Mouse (Mus musculus) right cerebral cortex, adult 2 months (tissue): ENCODE results near the gene Sgo2b.
"Not testable (repeated sequence)": the region's sequence is repeated elsewhere in the genome, so short reads cannot be mapped to it uniquely, and the experiment has no call there.

Experiments
- DNase-seq, 2 experiments: peaks; one replicate each; pipeline ENCODE4 v3.0.0; 2021 to 2022; ENCODE audit warnings: low spot score in 2 of 2

Gene Sgo2b

GRCm38 (mm10) chr8:63951626-63952377 is at the start of gene Sgo2b:
Gene Sgo2b (minus strand): TSS chr8:63952248.
- DNase-seq, result peak; percentile 2 to 6

DNA sequence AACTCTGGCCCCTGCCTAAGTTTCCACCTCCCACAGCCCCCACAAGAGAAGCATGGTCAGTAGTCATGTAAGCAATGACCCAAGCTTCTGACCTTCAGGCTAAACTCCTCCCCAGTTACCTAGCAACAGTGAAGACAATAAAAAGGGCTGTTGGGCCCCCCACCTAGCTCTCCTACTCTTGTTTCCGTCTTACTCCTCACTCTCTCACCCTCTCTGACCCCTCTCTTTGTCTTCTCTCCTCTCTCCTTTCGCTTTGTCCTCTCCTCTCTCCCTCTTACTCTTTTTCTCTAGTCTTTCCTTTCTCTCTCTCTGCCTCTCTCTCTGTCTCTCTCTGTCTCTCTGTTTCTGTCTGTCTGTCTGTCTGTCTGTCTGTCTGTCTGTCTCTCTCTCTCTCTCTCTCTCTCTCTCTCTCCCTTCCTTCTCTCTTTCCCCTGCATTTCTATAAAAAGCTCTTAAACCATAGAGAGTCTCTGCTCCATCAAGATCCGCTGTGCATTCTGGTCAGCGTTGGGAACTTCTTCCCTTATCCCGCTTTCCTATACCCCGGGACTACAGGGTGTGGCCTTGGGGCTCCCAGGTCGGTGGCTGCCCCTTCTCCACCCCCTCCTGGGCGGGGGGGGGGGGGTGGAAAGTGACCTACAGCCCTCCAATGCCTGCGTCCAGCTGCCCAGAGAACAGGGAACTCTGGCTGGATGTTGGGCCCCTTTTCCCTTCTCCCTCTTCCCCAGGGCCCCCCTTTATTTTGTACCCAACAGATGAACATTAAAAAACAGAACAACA is 18.8 kb upstream of the Sgo2b start:
- not testable (repeated sequence) for DNase-seq

- no peak for DNase-seq
Observed at GRCm38 (mm10) chr8:63961032-63961785, 9.2 kb upstream of the Sgo2b start.

DNA sequence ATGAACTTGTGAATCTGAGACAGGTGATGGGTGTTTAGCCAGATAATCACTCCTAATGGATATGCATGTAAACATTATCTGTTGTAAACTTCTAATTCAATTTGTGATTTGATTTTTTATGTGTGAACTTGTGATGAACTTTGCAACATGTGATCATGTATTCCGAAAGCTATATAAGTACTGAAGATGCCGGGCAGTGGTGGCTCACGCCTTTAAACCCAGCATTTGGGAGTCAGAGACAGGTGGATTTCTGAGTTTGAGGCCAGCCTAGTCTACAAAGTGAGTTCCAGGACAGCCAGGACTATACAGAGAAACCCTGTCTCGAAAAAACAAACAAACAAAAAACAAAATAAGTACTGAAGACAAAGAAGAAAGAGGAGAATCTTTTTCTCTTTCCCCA is 1.8 kb upstream of the Sgo2b start:
- not testable (repeated sequence) for DNase-seq

GRCm38 (mm10) chr8:63933171-63933570 is 18.9 kb downstream of the Sgo2b start:
- DNase-seq, result no peak

DNA sequence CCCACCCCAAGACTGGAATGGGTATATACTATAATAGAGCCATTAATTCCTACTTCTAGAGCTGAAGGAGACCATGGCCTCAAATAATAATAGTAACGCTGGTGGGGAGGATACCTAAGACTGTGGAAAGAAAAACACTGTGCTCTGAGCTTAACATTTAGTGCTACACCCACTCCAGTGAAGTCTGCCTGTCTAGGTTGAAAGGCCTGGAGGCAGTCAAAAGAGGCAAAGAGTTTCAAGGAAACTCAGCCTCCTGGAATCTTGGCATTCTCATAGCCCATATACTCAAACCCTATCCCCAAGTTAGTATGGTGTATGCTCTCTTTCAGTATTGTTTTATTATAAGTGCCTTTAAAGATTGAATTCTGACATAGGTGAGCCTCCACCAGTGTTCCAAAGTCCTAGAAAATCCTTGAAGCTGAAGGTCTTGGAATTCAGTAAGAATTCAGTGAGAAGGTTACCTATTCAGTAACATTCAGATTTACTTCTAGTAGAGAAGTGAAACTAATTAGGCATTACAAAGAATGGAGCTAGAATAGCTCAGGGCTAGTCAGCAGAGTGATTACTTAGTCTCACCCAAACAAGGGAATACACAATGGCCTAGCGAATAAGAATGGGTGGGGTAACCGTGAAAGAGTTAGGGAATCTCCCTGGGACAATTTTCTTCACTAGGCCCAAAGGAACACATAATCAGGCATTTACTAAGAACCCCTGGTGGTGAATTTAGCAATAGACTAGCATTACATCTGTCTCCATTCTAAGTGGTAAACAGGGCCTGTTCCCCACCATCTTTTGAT is 22.5 kb downstream of the Sgo2b start:
- DNase-seq, result no peak

GRCm38 (mm10) chr8:63921257-63921960 is 30.6 kb downstream of the Sgo2b start:
- DNase-seq, result no peak

GRCm38 (mm10) chr8:63895096-63895495 is 57.0 kb downstream of the Sgo2b start:
- no peak for DNase-seq

DNA sequence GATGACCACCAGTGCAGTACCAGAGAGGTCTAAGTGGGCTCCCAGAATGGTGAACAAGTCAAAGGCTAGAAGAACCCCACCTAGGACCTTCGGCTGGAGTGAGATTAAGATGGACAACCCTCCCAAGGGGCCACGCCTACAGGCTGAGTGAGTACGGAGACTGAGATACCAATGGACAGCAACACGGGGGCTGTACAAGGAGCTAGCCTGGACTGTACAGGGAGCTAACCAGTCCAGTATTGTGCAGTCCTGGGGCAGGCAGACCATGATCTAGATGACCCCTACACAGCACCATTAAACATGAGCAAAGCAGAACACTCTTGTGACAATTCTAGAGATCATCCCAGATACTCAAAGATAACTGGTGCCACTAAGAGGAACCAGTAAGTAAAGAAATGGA is 73.7 kb downstream of the Sgo2b start:
- no peak for DNase-seq

DNA sequence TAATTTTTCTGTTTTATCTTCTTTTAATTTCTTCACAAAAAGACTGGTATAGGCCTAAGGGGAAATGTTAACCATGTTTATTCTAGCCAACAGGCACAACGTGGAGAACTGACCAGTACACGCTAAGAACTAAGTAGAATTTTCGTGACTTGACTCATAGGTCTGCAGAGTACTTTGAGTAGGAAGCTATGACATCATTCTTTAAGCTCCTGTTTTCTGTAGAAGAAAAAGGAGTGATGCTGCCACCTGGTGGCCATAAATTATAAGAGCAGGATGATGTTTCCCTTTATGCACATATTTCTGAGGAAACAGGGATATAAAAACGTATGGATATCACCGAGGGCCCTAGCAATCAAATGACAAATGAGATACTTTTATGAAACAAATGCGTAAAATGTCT is 74.7 kb downstream of the Sgo2b start:
- peak; percentile 90 to 91 for DNase-seq

DNA sequence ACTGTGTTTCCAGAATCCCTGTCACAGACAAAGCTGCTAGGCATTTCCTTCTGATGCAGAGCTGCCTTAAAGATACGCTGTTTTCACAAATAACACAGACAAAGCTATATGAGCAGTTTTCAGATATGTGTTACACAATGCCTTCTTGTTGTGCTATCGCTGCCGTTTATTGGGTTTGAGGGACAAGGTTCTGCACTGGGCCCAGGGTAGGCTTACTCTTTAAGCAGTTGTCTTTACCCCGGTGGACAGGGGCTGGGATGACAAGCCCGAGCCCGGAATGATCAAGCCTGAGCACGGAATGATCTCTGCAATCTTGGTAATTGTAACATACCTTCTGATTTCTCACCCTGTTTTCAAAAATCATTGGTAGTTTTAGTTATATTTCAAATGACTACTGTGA is 75.1 kb downstream of the Sgo2b start:
- peak in 1 of 2 experiments; percentile 5 for DNase-seq
